Mouse (Mus musculus) adrenal gland, postnatal 36 days (tissue): ENCODE data around the gene Ube2h. TPM values are rescaled to one million over a fixed set of nuclear protein-coding genes. Genes with fewer than 3 reads are reported as not detected.

ENCODE experiments used
- DNase-seq, 2 experiments: peaks; one replicate each; pipeline ENCODE4 v3.0.0; 2021; ENCODE audit warnings: mixed read lengths in 1 of 2
- total RNA-seq, 2 experiments: library from RNA; stranded (reverse); gene quantifications; 2 replicates each; pipeline ENCODE4 v1.2.3; 2021

The Ube2h gene
- total RNA-seq, 2 experiments from 2014 or later = 105 to 126 TPM

DNA sequence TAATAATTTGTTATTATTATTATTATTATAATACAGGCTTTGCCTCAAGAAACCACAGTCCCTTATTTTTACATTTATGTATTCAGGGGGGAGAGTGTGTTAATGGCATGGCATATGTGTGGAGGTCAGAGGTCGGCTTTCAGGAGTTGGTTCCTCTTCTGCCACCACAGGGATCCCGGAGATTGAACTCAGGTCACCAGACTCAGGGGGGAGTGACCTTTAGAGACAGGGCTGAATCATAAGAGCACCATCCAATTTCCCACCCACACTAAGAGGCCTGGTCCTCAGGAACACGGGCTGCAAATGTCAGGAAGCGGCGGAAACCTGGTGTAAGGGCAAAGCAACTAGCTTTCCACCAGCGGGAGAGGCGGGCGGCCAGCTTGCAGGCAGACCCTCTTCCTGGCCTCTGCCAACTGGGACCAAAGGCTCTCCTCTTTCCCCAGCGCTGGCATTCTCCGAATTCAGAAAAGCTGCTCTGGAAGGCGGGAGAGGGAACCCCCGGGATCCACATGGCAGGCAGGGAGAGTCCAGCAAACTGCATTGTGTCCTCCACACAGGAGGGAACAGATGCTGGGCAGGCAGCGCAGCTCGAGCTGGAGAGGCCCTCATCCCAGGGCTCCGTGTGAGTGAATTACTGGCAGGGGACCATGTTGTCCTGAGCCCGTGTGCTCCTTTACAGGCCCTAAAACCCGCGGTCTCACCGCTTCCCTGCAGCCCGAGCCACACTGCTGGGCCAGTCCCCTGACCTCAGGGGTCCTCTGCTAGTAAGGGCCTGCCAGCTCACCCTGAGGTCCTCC is 99.8 kb downstream of the Ube2h start:
- no peak for DNase-seq

DNA sequence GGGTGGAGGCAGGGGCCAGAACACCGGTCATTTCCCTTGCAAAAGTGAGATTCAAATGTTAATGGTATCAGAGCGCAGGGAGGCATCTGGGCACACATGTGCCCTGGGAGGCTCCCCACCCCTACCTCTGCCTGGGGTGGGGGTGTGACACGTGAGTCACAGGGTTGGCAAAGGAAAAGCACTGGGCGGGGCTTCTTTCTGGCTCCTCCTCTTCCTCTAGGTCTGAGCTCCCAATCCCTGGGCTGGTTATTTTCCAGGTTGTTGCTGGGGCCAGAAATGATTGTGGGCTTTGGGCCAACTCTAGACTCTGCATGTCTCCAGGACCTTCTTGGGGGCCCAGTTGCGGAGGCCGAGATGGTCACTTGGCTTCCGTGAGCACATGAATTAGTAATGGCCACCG is 108.2 kb downstream of the Ube2h start:
- DNase-seq = no peak

DNA sequence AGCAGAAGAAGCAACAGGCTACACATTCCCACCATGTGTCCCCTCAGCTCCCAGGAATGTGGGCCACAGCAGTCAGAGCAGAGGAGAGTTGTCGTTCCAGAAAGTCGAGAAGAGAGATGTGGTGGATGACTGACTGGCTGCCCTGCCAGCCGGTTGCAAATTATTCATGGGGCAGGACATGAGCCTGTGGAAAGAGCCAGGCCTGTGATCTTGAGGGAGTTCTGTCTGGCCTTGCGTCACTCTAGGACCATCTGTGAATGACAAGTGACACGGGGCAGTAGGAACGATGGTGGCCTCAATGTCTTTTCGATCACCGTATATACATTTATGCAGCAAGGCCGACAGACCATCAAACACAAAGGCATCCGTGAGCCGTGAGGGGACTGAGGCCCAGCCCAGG is 108.7 kb downstream of the Ube2h start:
- peak; percentile 46 to 49 for DNase-seq

- no peak for DNase-seq
Measured at GRCm38 (mm10) chr6:30183624-30184023, 120.7 kb downstream of the Ube2h start.

GRCm38 (mm10) chr6:30182038-30182437 is 122.3 kb downstream of the Ube2h start:
- no peak for DNase-seq

DNA sequence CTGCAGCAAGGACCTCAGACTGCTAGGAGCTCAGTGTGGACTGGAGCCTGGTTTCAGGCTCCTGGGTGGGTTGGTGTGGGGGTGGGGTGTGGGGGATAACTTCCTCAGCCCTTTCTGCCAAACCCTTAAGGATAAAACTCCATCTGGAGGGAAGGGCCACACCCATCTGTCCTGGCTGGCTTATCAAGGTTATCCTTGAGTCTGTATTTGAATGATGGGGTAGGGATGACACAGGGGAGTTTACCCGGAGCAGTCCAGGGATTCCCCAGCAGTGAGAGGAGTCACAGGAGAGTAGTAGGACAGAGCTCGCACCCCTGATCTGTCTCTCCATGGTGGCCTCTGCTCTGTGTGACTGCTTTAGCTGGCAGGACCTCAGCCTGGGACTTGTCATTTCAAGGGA is 124.0 kb downstream of the Ube2h start:
- DNase-seq = no peak

- DNase-seq = no peak
Measured at GRCm38 (mm10) chr6:30179046-30179445, 125.3 kb downstream of the Ube2h start.

- DNase-seq = no peak
Measured at GRCm38 (mm10) chr6:30178023-30178639, 126.2 kb downstream of the Ube2h start.

- DNase-seq = no peak
Measured at GRCm38 (mm10) chr6:30177305-30177704, 127.0 kb downstream of the Ube2h start.

- DNase-seq = no peak
Measured at GRCm38 (mm10) chr6:30176496-30176895, 127.8 kb downstream of the Ube2h start.

- no peak for DNase-seq
Measured at GRCm38 (mm10) chr6:30175918-30176421, 128.4 kb downstream of the Ube2h start.

- DNase-seq = no peak
Measured at GRCm38 (mm10) chr6:30175225-30175917, 129.0 kb downstream of the Ube2h start.

GRCm38 (mm10) chr6:30174461-30175224 is 129.7 kb downstream of the Ube2h start:
- no peak for DNase-seq

DNA sequence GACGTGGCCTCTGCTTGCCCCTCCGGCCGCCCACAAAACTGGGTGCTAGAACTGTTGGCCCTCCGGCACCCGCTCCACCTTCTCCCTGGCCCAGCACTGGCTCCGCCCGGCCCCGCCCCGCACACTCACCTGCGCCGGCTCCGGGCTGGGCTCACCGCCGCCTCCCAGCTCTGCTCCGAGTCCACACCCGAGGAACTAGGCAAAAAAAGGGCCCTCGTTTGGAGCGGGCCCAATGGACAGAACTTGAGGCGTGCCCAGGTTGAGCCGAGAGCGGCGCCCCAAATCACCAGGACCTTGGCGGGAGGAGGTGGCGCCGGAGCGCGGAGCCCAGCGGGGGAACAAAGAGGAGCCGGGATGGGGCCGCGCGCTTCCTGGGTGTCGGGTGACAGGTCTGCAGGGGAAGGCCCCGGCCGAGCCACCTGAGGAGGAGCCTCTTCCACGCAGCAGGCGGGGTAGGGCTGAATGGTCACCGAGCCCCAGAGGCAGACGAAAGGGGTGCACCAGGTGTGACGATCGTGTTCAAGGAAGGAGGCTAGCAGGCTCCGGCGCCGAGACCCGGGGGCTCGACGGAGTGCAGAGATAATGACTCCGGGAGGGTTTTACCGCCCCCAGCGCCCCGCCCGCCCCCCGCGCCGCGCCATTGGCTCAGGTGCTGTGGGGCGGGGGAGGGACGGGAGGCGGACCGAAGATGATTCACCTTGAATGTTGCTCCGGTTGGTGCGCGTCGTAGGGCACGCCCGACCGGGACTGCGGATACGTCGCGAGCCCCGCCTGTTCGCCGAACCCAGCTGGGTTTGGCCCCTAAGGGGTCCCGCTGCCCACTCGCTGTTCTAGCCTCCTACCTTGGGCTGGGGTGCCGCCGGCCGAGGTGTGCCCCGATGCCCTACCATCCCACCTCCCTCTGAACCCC is 130.5 kb downstream of the Ube2h start:
- peak; percentile 52 to 70 for DNase-seq

DNA sequence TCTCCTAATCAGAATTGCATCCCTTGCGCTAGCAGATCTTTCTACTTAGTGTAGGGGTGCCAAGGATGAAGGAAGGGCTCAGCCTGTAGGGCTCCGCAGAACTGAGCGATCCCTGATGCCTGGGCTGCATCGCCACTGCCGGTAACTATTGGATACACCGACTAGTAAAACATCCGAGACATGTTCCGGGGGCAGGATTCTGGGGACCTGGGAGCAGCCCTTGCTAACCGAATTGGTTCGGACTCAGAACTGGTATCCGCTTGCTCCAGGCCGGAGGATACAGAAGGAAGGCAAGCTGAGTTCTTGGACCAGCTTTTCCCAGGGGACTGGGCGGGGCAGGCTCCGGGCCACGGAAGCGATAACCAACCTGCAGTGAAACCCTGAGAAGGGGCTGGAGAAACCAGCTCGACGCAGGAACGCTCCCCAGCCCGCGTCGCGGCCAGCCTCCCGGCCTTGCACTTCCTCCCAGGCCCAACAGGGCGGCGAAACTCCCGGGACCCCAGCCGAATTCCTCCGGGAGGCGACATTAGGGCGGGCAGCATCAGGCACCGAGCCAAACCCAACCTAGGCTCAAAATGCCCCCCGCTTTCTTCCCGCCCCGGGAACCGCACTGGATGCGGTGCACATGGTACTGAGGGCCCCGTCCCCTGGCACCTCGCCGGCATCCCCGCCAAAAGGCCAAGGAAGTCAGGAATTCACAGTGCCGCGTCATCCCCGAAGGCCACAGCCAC is 131.4 kb downstream of the Ube2h start:
- peak; percentile 54 to 72 for DNase-seq

- no peak for DNase-seq
Measured at GRCm38 (mm10) chr6:30172441-30172819, 131.9 kb downstream of the Ube2h start.

GRCm38 (mm10) chr6:30171967-30172366 is 132.4 kb downstream of the Ube2h start:
- no peak for DNase-seq

GRCm38 (mm10) chr6:30171226-30171625 is 133.1 kb downstream of the Ube2h start:
- no peak for DNase-seq

GRCm38 (mm10) chr6:30169148-30169547 is 135.2 kb downstream of the Ube2h start:
- DNase-seq = no peak

GRCm38 (mm10) chr6:30168275-30168674 is 136.1 kb downstream of the Ube2h start:
- DNase-seq = no peak
